Mouse (Mus musculus): ENCODE measurements around the gene Sun3. TPM values are rescaled to one million over a fixed set of nuclear protein-coding genes. Genes with fewer than 3 reads are reported as not detected.

The Sun3 gene
- polyA plus RNA-seq, 1 experiment from 2014 or later: not detected

- WGBS (ENCODE audit: insufficient replicate concordance): 67% methylated on average over 7 of the region's 7 CpGs
- ATAC-seq: no peak
- TF ChIP-seq EP300 (IDR thresholded peaks at IDR 0.05; ENCODE audit: low read depth) (no peak), CTCF (IDR thresholded peaks at IDR 0.05; ENCODE audit: low read depth) (no peak)
- no peaks in the 10 kb centered on the region for H3K4me1 ChIP-seq (ENCODE audit: insufficient read depth)
- no peak overlapping the region for H3K4me2 ChIP-seq (ENCODE audit: low read depth, low read length)
- no peaks in the 10 kb centered on the region for H3K36me3 ChIP-seq (replicated peaks; ENCODE audit: insufficient read depth, low read length)
- no peak overlapping the region for H3K9ac ChIP-seq (replicated peaks)
- no peaks in the 10 kb centered on the region for H3K9me3 ChIP-seq (ENCODE audit: low read length)
- no peak overlapping the region for H3K4me3 ChIP-seq (ENCODE audit: low read depth, low read length)
- H3K27me3 ChIP-seq (ENCODE audit: insufficient read depth, low read length): no peaks in the 10 kb centered on the region
- H3K27ac ChIP-seq (ENCODE audit: low read depth): no peak overlapping the region
- no peak for DNase-seq
Observed at GRCm38 (mm10) chr11:9024782-9025181, 24.0 kb downstream of the Sun3 start.

GRCm38 (mm10) chr11:9020207-9020606 lies 28.6 kb downstream of the Sun3 start:
- TF ChIP-seq EP300 (IDR thresholded peaks at IDR 0.05; ENCODE audit: low read depth) (no peak), CTCF (IDR thresholded peaks at IDR 0.05; ENCODE audit: low read depth) (no peak)
- Histone ChIP-seq H3K27ac (ENCODE audit: low read depth) (no peak overlapping the region), H3K4me3 (ENCODE audit: low read depth, low read length) (no peak overlapping the region), H3K36me3 (replicated peaks; ENCODE audit: insufficient read depth, low read length) (no peaks in the 10 kb centered on the region), H3K4me2 (ENCODE audit: low read depth, low read length) (no peak overlapping the region), H3K9ac (replicated peaks) (no peak overlapping the region), H3K27me3 (ENCODE audit: insufficient read depth, low read length) (no peaks in the 10 kb centered on the region), H3K9me3 (ENCODE audit: low read length) (no peaks in the 10 kb centered on the region), H3K4me1 (ENCODE audit: insufficient read depth) (peaks cover 7% of the 10 kb centered on the region; the same call in 1 of the 2 replicates)
- no peak for ATAC-seq
- WGBS (ENCODE audit: insufficient replicate concordance): 76% methylated on average over 5 of the region's 5 CpGs
- no peak for DNase-seq

GRCm38 (mm10) chr11:9018491-9019267 lies 30.1 kb downstream of the Sun3 start:
- DNase-seq (no peak), ATAC-seq (peak; percentile 67)
- H3K27ac ChIP-seq (ENCODE audit: low read depth): no peak overlapping the region
- TF ChIP-seq EP300 (IDR thresholded peaks at IDR 0.05; ENCODE audit: low read depth): no peak
- TF ChIP-seq CTCF (IDR thresholded peaks at IDR 0.05; ENCODE audit: low read depth): no peak
- no peak overlapping the region for H3K4me3 ChIP-seq (ENCODE audit: low read depth, low read length)
- no peaks in the 10 kb centered on the region for H3K36me3 ChIP-seq (replicated peaks; ENCODE audit: insufficient read depth, low read length)
- 56% methylated on average over 6 of the region's 6 CpGs for WGBS (ENCODE audit: insufficient replicate concordance)
- H3K9ac ChIP-seq (replicated peaks): no peak overlapping the region
- no peaks in the 10 kb centered on the region for H3K27me3 ChIP-seq (ENCODE audit: insufficient read depth, low read length)
- peaks cover 7% of the 10 kb centered on the region; the same call in 1 of the 2 replicates for H3K4me1 ChIP-seq (ENCODE audit: insufficient read depth)
- H3K4me2 ChIP-seq (ENCODE audit: low read depth, low read length): no peak overlapping the region
- no peaks in the 10 kb centered on the region for H3K9me3 ChIP-seq (ENCODE audit: low read length)

GRCm38 (mm10) chr11:9014740-9015139 lies 34.1 kb downstream of the Sun3 start:
- H3K36me3 ChIP-seq (replicated peaks; ENCODE audit: insufficient read depth, low read length): no peaks in the 10 kb centered on the region
- 83% methylated on average over 3 of the region's 3 CpGs for WGBS (ENCODE audit: insufficient replicate concordance)
- H3K4me2 ChIP-seq (ENCODE audit: low read depth, low read length): no peak overlapping the region
- no peak overlapping the region for H3K4me3 ChIP-seq (ENCODE audit: low read depth, low read length)
- no peak overlapping the region for H3K9ac ChIP-seq (replicated peaks)
- DNase-seq (no peak), ATAC-seq (no peak)
- TF ChIP-seq CTCF (IDR thresholded peaks at IDR 0.05; ENCODE audit: low read depth) (no peak), EP300 (IDR thresholded peaks at IDR 0.05; ENCODE audit: low read depth) (no peak)
- no peaks in the 10 kb centered on the region for H3K9me3 ChIP-seq (ENCODE audit: low read length)
- peaks cover 13% of the 10 kb centered on the region; the same call in 1 of the 2 replicates for H3K4me1 ChIP-seq (ENCODE audit: insufficient read depth)
- no peak overlapping the region for H3K27ac ChIP-seq (ENCODE audit: low read depth)
- H3K27me3 ChIP-seq (ENCODE audit: insufficient read depth, low read length): no peaks in the 10 kb centered on the region

- peak; percentile 35 for ATAC-seq
- H3K27ac ChIP-seq (ENCODE audit: low read depth): 0 out of 2 replicates have a peak overlapping the region, but pooled peaks have one; percentile 89
- WGBS (ENCODE audit: insufficient replicate concordance): 2% methylated on average over 3 of the region's 3 CpGs
Observed at GRCm38 (mm10) chr11:9011348-9011747, 37.4 kb downstream of the Sun3 start.

GRCm38 (mm10) chr11:9010853-9011339 lies 37.9 kb downstream of the Sun3 start, which contains the start of gene Hus1:
Hus1 (minus strand) TSS chr11:9011191.
- under 1% methylated on average over 43 of the region's 43 CpGs for WGBS (ENCODE audit: insufficient replicate concordance)
- TF ChIP-seq CTCF (IDR thresholded peaks at IDR 0.05; ENCODE audit: low read depth): 0 out of 2 replicates have a peak, but pooled peaks have one; percentile 2
- TF ChIP-seq EP300 (IDR thresholded peaks at IDR 0.05; ENCODE audit: low read depth): no peak
- H3K9me3 ChIP-seq (ENCODE audit: low read length): no peaks in the 10 kb centered on the region

More at GRCm38 (mm10) chr11:9011348-9011747, 37.4 kb downstream of the Sun3 start:
- Histone ChIP-seq H3K36me3 (replicated peaks; ENCODE audit: insufficient read depth, low read length) (peaks cover 10% of the 10 kb centered on the region; the same call in 1 of the 2 replicates), H3K4me2 (ENCODE audit: low read depth, low read length) (peak overlapping the region; percentile 75), H3K9me3 (ENCODE audit: low read length) (no peaks in the 10 kb centered on the region), H3K4me3 (ENCODE audit: low read depth, low read length) (peak overlapping the region; percentile 87), H3K4me1 (ENCODE audit: insufficient read depth) (0 out of 2 replicates have a peak, but pooled peaks cover 8% of the 10 kb centered on the region), H3K27me3 (ENCODE audit: insufficient read depth, low read length) (no peaks in the 10 kb centered on the region), H3K9ac (replicated peaks) (peak overlapping the region; percentile 83)
- no peak for DNase-seq
- TF ChIP-seq EP300 (IDR thresholded peaks at IDR 0.05; ENCODE audit: low read depth) (no peak), CTCF (IDR thresholded peaks at IDR 0.05; ENCODE audit: low read depth) (no peak)

More at GRCm38 (mm10) chr11:9010853-9011339, 37.9 kb downstream of the Sun3 start, which contains the start of gene Hus1:
- Histone ChIP-seq H3K4me2 (ENCODE audit: low read depth, low read length) (peak within 1 kb of the TSS; percentile 75), H3K4me1 (ENCODE audit: insufficient read depth) (0 out of 2 replicates have a peak, but pooled peaks cover 8% of the 10 kb centered on the region), H3K9ac (replicated peaks) (peak within 1 kb of the TSS; percentile 83), H3K27ac (ENCODE audit: low read depth) (peak within 1 kb of the TSS; percentile 89), H3K27me3 (ENCODE audit: insufficient read depth, low read length) (no peaks in the 10 kb centered on the region), H3K4me3 (ENCODE audit: low read depth, low read length) (peak within 1 kb of the TSS; percentile 87), H3K36me3 (replicated peaks; ENCODE audit: insufficient read depth, low read length) (peaks cover 11% of the 10 kb centered on the region; the same call in 1 of the 2 replicates)
- DNase-seq (peak; percentile 91), ATAC-seq (peak; percentile 97)

Measured in liver, postnatal 0 days (tissue).